Mouse (Mus musculus): ENCODE results near the gene Cyp2c23.

The Cyp2c23 gene

DNA sequence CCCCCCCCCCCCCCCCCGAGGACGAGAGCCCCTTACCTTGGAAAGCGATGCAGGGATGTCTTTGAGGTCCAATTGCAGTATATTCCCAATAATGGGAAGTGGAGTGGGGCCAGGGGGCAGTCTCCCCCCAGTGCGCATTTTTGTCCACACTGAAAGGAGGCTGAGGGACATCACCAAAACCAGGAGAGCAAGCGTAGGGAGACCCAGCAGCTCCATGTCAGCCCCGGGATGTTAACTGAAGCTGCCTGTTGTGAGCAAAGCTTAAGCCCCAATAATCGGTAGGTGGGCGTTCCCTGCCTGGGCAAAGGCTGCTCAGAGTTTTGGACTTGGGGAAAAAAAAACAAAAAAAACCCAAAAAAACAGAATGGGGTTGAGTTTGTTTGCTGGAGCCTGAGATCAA, at the start of gene Cyp2c23:
Cyp2c23 (minus strand) TSS at position 237 of the 400 bp plus-strand sequence.
- DNase-seq (ENCODE audit: low spot score in 2 of 2): no peak

- no peak for DNase-seq (ENCODE audit: low spot score in 2 of 2)
These were observed 48.0 kb upstream of the Cyp2c23 start for GRCm38 (mm10) chr19:44077024-44077423.

- DNase-seq (ENCODE audit: low spot score in 2 of 2): no peak
These were observed 47.4 kb upstream of the Cyp2c23 start for GRCm38 (mm10) chr19:44076457-44076856.

DNA sequence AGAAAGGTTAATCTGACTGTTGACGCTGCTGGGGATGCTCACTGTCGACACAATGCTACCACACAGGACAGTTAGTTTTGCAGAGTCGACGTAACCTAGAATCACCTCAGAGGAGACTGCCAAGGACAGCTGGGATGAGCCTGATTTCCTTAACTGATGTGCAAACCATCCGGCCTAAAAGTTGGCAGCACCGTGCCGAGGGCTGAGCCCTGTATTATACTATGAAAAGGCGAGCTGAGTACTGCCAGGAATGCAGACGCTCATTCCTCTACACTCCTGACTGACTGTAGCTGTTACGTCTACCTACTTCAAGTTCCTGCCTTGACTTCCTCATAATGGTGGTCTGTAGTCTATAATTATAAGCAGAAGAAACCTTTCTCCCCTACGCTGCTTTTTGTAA, 46.0 kb upstream of the Cyp2c23 start:
- no peak for DNase-seq (ENCODE audit: low spot score in 2 of 2)

GRCm38 (mm10) chr19:44071166-44071565, 42.2 kb upstream of the Cyp2c23 start:
- DNase-seq (ENCODE audit: low spot score in 2 of 2): no peak

DNA sequence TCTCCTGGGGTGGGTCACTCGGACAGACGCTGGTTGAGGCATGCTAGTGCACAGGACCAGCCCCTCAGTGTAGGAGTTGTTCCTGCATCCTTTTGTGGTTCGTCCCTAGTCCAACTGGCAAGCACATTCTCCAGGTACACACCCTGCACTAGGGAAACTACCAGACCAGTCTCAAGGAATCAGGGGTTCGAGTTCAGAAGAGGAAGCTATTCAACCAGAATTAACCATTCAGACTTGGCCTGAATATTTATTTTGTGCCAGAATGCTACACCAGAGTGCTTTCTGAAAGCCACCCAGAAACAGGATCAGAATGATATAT, 40.9 kb upstream of the Cyp2c23 start:
- DNase-seq (ENCODE audit: low spot score in 2 of 2): no peak

GRCm38 (mm10) chr19:44069121-44069913, 40.3 kb upstream of the Cyp2c23 start, which contains the start of gene Erlin1:
Erlin1 (minus strand) TSS chr19:44069785.
- DNase-seq (ENCODE audit: low spot score in 2 of 2): peak; percentile 77 to 88

GRCm38 (mm10) chr19:44068232-44068631, 39.2 kb upstream of the Cyp2c23 start:
- DNase-seq (ENCODE audit: low spot score in 2 of 2): no peak

DNA sequence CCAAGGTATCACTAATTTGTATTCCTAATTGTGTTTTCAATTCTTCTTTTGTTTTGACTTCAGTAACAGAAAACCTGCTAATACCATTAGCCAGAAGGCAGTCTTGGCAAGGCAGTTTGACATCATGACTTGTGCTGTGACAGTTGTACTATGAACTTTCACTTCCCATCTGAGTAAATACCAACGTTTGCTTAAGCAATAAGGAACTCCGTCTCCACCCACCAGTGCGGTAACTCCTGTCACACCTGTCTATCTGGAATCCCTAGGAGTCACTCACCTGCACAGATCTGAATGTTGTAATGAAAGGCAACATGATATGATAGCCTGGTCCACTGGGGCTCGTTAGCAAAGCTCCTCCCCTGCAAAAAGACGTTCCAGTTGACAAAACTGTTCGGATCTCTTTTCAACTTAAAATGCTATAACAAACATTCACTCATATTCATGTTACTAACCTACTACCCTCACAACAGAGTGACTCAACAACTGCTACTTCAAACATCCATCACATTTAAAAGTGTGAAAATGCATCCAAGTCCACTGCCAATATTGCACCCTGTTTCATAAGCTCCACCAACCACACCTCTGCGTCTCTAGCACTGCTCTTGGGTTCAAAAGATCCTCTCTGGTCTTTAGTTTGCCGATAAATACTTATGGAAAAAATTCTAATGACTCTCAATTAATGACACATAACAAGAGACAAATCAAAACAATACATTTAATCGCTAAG, 38.5 kb upstream of the Cyp2c23 start:
- no peak for DNase-seq (ENCODE audit: low spot score in 2 of 2)

DNA sequence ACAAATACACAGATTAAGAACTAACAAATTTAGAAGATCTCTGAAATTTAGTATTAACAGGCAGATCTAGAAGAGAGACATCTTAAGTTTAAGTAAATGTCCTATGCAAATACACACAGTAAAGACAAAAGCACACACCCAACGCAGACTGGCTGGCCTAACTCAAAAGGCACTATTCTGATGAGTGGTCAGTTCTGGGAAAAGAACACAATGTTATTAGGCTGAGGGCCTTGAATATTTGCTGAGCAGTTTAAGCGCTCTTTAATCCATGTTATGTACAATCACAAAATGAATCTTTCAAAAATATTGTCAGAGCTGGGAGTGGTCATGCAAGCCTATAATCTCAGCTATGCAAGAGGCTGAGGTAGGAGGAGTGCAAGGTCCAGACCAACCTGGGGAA, 35.7 kb upstream of the Cyp2c23 start:
- DNase-seq (ENCODE audit: low spot score in 2 of 2): no peak

DNA sequence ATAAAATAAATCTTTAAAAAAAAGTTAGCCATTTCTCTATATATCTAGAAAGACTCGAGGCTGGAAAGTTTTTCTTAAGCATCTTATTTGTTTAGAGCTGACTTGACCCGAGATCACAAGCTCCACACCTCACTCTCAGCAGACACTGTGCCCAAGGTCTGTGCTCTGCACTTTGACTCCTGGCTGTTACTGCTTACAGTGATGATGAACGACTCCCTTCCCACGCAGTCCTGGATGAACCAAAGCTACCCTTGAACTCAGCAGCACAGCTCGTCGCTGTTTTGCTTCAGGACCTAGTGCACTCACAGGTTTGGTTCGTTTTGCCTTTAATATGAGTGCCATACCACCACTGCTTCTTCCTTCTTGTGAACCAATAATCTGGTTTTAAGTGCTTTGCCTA, 34.8 kb upstream of the Cyp2c23 start:
- no peak for DNase-seq (ENCODE audit: low spot score in 2 of 2)

GRCm38 (mm10) chr19:44060226-44060625, 31.2 kb upstream of the Cyp2c23 start:
- no peak for DNase-seq (ENCODE audit: low spot score in 2 of 2)

- no peak for DNase-seq (ENCODE audit: low spot score in 2 of 2)
These were observed 26.3 kb upstream of the Cyp2c23 start for GRCm38 (mm10) chr19:44055173-44055826.

- DNase-seq (ENCODE audit: low spot score in 2 of 2): no peak
These were observed 21.4 kb upstream of the Cyp2c23 start for GRCm38 (mm10) chr19:44050388-44050787.

DNA sequence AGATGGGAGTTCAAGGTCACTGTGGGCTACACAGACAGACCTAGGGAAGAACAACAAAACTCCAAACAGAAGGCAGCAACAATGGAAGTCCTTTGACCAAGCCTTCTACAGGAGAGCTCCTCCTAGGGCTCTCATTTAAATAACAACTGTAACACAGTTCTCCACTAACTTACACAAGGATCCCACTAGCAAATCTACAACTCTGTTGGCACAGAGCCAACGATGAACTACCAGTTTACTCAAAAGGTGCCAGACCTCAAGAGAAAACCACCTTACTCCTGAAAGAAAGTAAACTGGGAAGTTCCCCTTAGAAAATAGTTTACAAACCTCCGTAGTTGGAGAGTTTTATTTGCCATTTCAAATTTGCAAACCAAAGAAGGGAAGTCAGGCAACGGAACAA, 20.3 kb upstream of the Cyp2c23 start:
- no peak for DNase-seq (ENCODE audit: low spot score in 2 of 2)

DNA sequence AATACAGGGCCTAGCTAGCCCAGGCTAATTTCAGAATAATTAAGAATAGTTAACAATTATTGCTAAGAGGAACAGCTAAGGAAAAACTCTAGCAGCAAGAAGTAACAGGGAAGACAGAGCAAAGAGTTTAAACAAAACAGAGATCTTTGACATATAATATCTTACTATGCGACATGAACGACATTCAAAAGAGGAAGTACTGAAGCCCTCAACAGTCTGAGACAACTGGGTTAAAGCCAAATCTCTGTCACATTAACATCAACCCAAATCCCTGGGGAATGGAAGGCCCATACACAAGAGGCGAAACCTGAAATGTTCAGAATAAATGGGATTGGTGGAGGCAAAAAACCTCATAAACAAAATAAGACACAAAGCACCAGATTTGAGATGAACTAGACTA, 16.8 kb upstream of the Cyp2c23 start:
- DNase-seq (ENCODE audit: low spot score in 2 of 2): no peak

DNA sequence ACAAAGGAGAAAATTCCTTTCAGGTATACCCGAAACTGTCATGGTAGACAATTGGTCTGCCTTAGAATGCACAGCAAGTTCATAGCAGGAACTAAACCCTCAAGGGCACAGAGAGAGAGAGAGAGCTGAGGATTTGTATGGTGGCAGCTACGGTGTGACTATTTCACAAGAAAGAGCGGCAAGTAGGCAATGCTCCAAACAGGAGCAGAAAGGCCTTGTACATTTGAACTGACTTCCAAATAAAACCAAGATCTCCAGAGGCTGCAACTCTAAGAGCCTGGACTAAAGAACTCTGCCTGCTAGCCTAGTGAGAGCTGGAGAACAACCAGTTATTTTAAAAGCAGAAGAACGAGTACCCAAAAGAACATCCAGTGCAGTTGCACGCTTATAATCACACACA, 13.1 kb upstream of the Cyp2c23 start:
- no peak for DNase-seq (ENCODE audit: low spot score in 2 of 2)

GRCm38 (mm10) chr19:44033396-44033795, 4.4 kb upstream of the Cyp2c23 start:
- no peak for DNase-seq (ENCODE audit: low spot score in 2 of 2)

- no peak for DNase-seq (ENCODE audit: low spot score in 2 of 2)
These were observed 3.2 kb upstream of the Cyp2c23 start for GRCm38 (mm10) chr19:44032046-44032744.

DNA sequence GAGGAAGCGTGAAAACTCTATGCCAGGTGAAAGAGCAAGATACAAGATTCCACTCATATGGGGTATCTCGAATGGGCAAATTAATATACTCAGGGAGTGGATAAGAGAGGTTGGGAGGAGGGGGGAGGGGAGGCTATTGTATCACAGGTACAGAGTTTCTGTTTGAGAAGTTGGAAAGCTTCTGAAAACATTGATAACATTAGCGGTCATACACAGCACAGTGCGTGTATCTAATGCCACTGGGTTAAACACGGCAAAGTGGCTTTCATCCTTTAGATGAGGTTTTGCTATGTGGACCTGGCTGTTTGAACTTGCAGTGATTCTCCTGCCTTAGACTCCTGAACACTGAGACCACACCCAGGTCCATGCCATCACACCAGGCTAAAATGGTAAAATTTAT, 1.0 kb upstream of the Cyp2c23 start:
- no peak for DNase-seq (ENCODE audit: low spot score in 2 of 2)

DNA sequence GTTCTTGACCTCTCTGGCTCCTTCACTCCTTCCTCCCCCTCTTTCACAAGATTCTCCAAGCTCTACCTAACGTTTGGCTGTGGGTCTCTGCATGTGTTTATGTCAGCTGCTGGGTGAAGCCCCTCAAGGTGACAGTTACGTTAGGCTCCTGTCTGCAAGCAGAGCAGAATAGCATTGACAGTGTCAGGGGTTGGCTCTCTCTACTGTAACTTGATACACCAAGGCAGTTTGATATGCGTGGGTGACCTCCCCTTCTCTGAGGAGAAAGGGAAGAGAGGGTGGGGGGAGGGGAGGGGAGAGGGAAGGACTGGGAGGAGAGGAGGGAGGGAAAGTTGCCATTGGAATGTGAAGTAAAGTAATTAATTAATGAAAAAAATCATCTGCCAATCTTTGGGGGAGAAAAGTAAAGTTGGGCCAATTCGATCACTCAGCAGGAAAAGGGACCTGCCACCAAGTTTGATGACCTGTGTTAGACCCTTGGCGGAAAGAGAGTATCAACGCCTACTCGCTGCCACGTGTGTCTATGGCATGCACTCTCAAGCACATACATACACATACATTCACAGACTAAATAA, 2.0 kb downstream of the Cyp2c23 start:
- no peak for DNase-seq (ENCODE audit: low spot score in 2 of 2)
